Mouse (Mus musculus): ENCODE measurements around the gene Zfand3.
A peak's percentile ranks its signal among the peaks of the same experiment; 100 is the strongest.

Zfand3 gene

GRCm38 (mm10) chr17:30222837-30223236 lies 218.3 kb downstream of the Zfand3 start:
- no peak for DNase-seq (ENCODE audit: extremely low spot score)

- DNase-seq (ENCODE audit: extremely low spot score): no peak
Observed at GRCm38 (mm10) chr17:30225030-30225740, 220.7 kb downstream of the Zfand3 start.

GRCm38 (mm10) chr17:30228439-30229215 lies 224.1 kb downstream of the Zfand3 start:
- no peak for DNase-seq (ENCODE audit: extremely low spot score)

DNA sequence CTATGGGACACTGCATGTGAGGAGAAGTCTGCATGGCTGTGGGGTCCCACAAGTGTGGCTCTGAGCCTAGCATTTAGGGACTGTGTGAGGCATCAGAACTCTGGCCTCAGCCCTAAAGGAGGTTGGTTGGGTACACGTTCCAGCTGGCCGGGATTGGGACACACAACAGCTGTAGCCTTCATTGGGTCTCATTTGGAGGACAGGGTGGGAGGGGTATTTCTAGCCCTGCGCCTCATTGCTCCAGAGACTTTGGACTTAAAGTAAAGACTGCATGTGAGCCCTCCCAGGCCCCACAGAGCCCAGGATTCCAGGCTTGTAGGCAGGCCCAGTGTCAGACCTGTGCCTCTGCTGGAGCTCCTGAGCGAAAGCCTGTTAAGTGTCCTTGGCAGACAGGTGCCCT lies 225.9 kb downstream of the Zfand3 start:
- DNase-seq (ENCODE audit: extremely low spot score): no peak

DNA sequence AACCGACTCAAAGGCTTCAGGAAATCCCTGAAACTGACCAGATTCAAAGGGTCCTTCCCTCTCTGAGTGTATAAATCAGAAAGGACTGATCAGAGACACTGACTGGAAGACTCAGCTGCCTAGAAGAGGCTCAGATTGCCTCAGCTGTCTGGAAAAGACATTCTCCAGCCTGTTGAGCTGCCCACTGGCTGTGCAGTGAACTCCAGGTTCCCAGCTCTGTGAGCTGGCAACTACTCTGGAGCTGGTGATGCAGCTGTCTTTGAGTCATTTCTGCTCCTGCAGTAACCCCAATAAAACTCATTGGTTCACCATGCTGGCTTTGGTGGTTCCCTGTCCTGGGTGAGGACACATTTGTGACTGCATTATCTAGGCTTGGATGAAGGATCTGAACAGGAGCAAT lies 226.9 kb downstream of the Zfand3 start:
- no peak for DNase-seq (ENCODE audit: extremely low spot score)

GRCm38 (mm10) chr17:30232698-30233097 lies 228.2 kb downstream of the Zfand3 start:
- DNase-seq (ENCODE audit: extremely low spot score): peak; percentile 46

- no peak for DNase-seq (ENCODE audit: extremely low spot score)
Observed at GRCm38 (mm10) chr17:30235380-30235779, 230.8 kb downstream of the Zfand3 start.

DNA sequence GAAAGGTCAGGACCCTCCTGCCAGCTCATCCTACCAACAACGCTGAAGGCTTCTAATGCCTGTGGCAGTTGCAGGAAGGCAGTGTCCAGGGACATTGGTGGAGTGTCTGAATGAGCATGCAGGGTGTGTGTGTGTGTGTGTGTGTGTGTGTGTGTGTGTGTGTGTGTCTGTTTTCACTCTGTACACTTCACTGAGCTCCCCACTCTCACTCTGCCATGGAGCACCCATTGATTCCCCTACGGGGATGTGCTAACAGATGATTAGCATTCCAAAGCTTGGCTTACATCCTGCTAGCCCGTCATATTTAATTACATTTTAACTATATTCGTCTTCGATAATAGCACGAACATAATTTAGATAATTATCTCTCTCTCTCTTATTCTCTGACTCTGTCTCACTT lies 232.1 kb downstream of the Zfand3 start:
- DNase-seq (ENCODE audit: extremely low spot score): no peak

GRCm38 (mm10) chr17:30237600-30237999 lies 233.1 kb downstream of the Zfand3 start:
- DNase-seq (ENCODE audit: extremely low spot score): no peak

- DNase-seq (ENCODE audit: extremely low spot score): no peak
Observed at GRCm38 (mm10) chr17:30239458-30239857, 234.9 kb downstream of the Zfand3 start.

- no peak for DNase-seq (ENCODE audit: extremely low spot score)
Observed at GRCm38 (mm10) chr17:30240659-30241058, 236.1 kb downstream of the Zfand3 start.

GRCm38 (mm10) chr17:30241061-30241460 lies 236.5 kb downstream of the Zfand3 start:
- no peak for DNase-seq (ENCODE audit: extremely low spot score)

DNA sequence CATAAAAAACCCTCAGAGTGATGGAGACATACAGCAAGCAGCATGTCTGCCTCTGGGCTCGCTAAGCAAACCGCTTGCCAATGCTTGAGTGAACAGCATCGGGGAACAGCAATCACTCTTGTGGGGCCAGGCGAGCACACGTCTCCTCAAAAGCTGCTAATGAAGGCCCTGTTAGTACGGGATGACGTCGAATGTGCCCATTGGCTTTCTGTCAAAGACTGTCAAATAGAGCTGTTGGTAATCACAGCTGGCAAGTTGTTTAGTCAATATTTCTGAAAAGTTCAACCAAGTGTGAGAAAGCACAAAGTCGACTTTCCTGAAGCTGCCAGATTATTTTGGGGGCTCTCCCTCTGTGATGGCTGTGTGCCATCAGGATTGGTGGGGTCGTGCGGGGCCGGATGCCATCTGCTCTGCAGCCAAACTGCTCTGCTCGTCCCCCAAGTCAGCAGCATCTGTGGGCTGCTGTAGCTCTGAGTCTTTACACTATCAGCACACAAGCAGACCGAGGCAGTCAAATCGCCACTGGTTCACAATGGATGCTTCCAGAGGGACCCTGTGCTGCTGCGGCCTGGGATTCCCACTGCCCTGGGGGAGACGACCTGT lies 237.3 kb downstream of the Zfand3 start:
- DNase-seq (ENCODE audit: extremely low spot score): no peak

DNA sequence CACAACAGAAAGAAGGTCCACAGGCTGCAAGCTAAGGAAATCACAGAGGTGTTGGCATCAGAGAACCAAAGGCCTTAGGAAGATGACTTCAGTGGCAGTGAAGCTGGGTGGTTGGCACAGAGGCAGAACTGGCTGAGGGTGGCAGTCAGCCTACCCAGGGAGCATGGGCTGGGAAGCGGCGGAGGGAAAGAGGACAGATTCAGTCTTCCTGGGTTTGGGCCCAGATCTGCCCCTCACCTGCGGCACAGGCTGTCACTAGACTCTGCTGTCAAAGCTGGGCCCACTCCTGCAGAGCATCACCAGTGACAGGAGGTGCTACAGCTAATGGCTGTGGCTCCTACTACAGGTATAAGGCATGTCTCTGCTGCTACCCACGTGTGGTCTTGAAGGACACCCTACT lies 238.1 kb downstream of the Zfand3 start:
- DNase-seq (ENCODE audit: extremely low spot score): no peak

GRCm38 (mm10) chr17:30243540-30243939 lies 239.0 kb downstream of the Zfand3 start:
- no peak for DNase-seq (ENCODE audit: extremely low spot score)

GRCm38 (mm10) chr17:30244651-30245307 lies 240.2 kb downstream of the Zfand3 start:
- no peak for DNase-seq (ENCODE audit: extremely low spot score)

DNA sequence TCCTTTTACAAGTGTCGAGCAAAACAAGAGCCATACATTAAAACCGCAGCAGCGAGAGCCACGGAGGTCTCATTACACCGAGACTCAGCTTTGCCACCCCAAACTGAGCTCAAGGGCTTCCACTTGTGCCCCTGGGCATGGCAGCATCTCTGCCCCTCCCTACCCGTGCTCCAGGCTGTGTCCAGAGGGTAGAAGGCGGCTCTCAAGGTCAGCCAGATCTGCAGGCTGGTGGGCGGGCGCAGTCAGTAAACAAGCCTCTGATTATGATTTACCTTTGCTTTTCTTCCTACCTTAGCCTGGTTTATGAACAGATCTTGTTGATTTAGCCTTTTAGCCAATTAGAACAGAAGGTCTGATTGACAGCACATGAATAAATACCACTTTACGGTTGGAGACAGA lies 240.8 kb downstream of the Zfand3 start:
- no peak for DNase-seq (ENCODE audit: extremely low spot score)

GRCm38 (mm10) chr17:30253028-30253427 lies 248.5 kb downstream of the Zfand3 start:
- no peak for DNase-seq (ENCODE audit: extremely low spot score)

- DNase-seq (ENCODE audit: extremely low spot score): no peak
Observed at GRCm38 (mm10) chr17:30253924-30254323, 249.4 kb downstream of the Zfand3 start.

- DNase-seq (ENCODE audit: extremely low spot score): no peak
Observed at GRCm38 (mm10) chr17:30255928-30256560, 251.5 kb downstream of the Zfand3 start.

DNA sequence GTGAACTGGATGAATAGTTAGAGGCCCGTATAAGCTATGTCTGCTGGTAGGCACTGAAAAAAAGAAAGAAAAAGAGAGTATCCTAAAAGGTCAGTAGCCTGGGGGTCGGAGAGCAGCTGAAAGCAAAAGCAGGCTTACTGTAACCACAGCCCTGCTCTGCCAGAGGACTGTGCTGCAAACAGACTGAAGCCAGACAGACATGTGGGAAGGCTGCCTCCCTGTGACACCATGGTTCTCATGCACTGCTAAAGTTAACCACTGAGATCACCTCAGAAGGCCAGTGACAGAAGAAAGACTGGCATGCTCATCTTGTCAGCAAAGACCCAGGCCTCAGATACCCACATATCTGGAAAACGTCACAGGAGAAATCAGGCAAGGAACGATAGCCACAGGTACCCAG lies 253.9 kb downstream of the Zfand3 start:
- no peak for DNase-seq (ENCODE audit: extremely low spot score)

DNA sequence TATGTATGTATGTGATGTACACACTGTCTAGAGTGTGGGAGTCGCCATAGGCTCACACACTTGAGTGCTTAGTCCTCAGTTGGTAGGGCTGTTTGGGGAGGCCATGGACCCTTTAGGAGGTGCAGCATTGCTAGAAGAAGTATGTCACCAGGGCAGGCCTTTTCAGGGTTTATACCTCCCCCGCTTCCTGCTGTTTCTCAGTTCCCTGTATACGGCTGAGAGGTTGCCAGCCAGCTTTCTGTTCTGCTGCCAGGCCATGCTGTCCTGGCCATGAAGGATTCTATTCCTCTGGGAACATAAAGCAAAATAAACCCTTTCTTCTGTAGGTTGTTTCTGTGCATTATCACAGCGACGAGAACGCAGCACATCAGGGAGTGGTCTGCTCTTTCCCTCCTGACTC lies 255.4 kb downstream of the Zfand3 start:
- no peak for DNase-seq (ENCODE audit: extremely low spot score)
